Mouse (Mus musculus) urinary bladder, postnatal 0 days (tissue): ENCODE data around the gene Pla2g4d. TPM values are rescaled to one million over a fixed set of nuclear protein-coding genes. Genes with fewer than 3 reads are reported as not detected.

Experiments used
- polyA plus RNA-seq: library from polyadenylated mRNA; unstranded; fragments of >200 nt; fragmentation: Nextera tagmentation; extraction: Ambion mirVana; gene quantifications from 2 replicates; pipeline ENCODE4 v1.2.1, GENCODE M21; 2015

Gene Pla2g4d
- not detected in 2 replicates for polyA plus RNA-seq

DNA sequence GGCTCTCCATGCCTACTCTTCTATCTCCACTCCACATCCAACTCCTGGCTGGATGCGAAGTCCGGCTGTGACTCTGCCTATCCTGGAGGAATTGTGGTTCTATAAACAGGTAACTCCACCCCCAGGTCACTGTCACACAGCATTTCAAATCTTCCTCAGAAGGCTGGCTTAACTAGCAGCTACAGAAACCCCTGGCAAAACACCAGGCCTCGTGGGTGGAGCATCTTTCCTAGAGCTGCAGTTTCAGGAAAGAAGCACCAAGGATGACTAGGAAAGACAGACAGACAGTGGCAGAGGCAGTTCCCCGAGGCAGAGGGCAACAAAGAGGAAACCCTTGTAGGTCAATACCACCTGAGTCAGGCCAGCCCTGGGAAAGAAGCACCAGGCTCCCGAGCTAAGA lies at the start of gene Pla2g4d:
Gene Pla2g4d, minus strand, starts transcription at position 203 of the 400 bp plus-strand sequence.

DNA sequence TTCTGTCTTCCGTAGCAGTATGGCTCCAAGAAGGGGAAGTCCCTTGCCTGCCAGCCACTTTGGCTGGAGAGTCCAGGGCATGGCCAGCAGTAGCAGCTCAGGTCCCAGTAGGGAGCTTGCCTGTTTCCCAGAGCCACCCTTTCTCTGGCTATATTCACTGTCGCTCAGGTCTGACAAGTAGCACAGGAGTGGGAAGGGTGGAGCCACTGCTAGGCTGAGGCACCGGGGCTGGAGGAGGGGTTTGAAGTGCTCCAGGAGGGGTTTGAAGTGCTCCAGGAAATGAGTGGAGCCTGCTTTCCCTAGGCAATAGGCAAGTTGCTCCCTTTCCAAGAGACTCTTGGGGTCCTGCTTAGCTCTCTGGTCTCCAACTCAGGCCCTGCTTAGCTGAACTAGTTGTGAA lies 25.0 kb upstream of the Pla2g4d start, which contains the start of gene Pla2g4f:
Gene Pla2g4f, minus strand, starts transcription at position 190 of the 400 bp plus-strand sequence.

DNA sequence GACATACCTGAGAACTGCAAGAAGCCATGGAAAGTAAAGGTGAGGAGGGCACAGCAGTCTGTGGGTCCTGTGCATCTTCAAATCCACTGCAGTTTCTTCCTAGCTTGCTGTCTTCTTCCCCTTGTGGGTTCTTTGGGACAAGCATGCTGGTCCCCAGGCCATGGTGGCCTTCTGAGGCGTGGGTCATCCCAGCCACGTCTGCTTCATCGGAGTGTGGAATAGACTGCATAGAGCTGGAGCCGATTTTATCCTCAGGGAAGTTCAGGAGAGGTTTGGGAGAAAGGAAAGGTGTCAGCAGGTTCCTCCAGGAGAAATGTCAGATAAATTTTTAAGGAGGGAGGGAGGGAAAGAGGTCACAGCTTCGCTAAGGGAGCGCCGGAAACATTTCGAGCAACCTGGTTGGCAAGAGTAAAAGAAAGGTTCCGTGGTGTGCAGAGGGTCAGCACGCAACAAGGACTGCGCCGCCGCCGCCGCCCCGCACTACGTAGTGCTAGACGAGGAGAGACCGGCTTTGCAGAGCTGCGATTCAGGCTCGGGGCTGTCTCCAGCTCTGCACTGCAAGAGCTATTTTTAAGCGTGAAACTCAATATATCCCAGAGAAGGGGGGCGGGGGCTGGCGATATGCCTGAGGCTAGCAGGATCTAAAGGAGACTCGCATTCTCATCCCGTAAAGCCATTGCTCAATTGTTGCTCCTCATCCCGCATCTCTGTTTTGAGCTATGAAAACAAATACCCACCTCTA lies 44.1 kb downstream of the Pla2g4d start, which contains the start of gene Pla2g4e:
Gene Pla2g4e, minus strand, starts transcription at position 657 of the 742 bp plus-strand sequence.

Other genes starting within 250 kb of the Pla2g4d start
- 131 and 142 TPM in 2 replicates for gene Ehd4, start 134.6 kb downstream of the Pla2g4d start, polyA plus RNA-seq
- 0.59 and 0.73 TPM in 2 replicates for gene Pla2g4e, start 43.9 kb downstream of the Pla2g4d start, polyA plus RNA-seq
- gene Pla2g4f, start 25.0 kb upstream of the Pla2g4d start, polyA plus RNA-seq, result 0.54 and 1.0 TPM in 2 replicates
- 9.1 and 9.6 TPM in 2 replicates for gene Vps39, start 63.9 kb upstream of the Pla2g4d start, polyA plus RNA-seq
- gene Ganc, start 114.7 kb upstream of the Pla2g4d start, polyA plus RNA-seq, result 6.3 and 8.2 TPM in 2 replicates
- gene Tmem87a, start 114.9 kb upstream of the Pla2g4d start, polyA plus RNA-seq, result 7.9 and 11.5 TPM in 2 replicates
- gene Capn3, start 166.8 kb upstream of the Pla2g4d start, polyA plus RNA-seq, result 0.66 and 0.93 TPM in 2 replicates